Mouse (Mus musculus): ENCODE measurements at regions not wholly inside any gene's neighbourhood (a gene's known extent, or its start where the extent isn't known, plus 50 kb on each side); places are given as distances from the start of the nearest gene placed in this dataset.
"Not testable (repeated sequence)": the region's sequence is repeated elsewhere in the genome, so short reads cannot be mapped to it uniquely, and the experiment has no call there.

- TF ChIP-seq CTCF, EP300 (IDR thresholded peaks at IDR 0.05): not testable (repeated sequence)
Measured at GRCm38 (mm10) chrX:17721866-17722625, 149.9 kb upstream of the Fundc1 start.
